Mouse (Mus musculus): Measurements from ENCODE around the gene Xk.
"Not testable (repeated sequence)": the region's sequence is repeated elsewhere in the genome, so short reads cannot be mapped to it uniquely, and the experiment has no call there.

The Xk gene

GRCm38 (mm10) chrX:9272460-9273361, at the start of gene Xk:
TSS of gene Xk (plus strand) at chrX:9272756.
- no peak for DNase-seq (ENCODE audit: extremely low spot score, low read depth, low spot score)

DNA sequence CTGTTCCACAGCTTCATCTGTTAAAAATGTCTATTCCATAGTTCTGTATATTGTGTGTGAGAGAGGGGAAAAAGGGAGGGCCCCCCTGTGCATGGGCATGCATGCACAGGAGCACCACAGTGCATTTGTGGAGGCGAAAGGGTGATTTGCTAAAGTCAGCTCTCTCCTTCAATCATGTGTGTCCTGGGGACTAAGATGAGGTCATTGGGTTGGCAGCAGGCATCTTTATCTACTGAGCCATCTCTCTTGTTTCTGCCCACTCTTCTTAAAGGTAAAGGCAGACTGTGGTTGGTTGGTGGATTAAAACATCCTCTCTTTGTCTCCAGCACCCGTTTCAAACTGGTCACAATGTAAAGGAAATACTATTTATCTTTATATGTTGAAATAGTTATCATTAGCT, 45.5 kb upstream of the Xk start:
- no peak for DNase-seq (ENCODE audit: extremely low spot score, low read depth, low spot score)

GRCm38 (mm10) chrX:9240737-9241591, 31.6 kb upstream of the Xk start:
- no peak for DNase-seq (ENCODE audit: extremely low spot score, low read depth, low spot score)

DNA sequence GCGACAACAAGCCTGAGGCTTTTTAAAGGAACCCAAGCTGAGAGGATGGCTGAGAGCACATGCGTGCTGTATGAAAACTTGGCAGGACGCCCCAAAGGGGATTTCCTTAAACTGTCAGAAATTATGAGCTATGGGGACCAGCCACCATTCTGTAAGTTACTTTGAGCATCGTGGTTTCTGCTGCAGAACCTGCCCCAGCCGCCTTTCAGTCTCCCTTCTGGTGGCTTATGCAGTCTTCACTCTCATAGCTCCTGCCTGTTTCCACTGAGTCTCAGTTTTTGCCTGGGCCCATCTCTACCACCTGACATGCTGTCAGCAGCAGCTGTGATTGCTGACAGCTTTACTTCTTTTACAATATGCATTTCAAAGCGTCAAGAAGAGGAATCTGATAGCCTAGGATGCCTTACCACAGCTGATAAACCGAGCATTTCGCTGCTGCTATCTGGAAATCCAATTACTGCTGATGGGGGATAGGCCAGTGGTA, 29.1 kb upstream of the Xk start:
- no peak for DNase-seq (ENCODE audit: extremely low spot score, low read depth, low spot score)

DNA sequence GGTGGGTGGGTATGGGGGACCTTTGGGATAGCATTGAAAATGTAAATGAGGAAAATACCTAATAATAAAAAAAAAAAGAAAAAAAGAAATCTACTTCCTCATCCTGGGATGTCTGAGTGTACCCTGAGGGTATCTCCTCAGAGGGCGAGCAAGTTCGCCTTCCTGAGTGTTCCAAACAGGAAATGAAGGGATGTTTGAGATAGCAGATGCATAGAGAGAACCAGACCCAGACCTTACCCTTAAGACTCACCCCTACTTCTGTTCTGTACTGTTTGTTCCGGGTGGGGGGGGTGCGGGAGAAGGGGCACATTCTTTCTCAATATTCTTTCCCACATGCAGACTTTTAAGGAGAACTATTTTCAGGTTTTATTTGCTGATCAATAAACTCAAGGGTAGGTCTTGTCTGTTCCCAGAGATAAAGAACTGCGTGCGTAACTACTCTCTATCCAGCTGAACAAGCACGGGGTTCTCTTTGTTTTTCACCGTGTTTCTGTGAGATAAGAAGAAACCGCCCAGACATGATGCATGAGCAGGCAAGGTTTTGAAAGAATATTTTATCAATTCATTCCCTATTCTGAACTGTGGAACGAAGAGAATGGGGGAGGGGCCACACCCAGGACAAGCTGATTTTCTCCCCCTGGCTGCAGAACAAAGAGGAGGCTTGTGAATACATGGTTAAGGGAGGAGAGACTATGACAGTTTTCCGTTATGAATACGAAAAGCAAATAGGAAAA, 27.8 kb upstream of the Xk start:
- DNase-seq (ENCODE audit: extremely low spot score, low read depth, low spot score), result no peak

- DNase-seq (ENCODE audit: extremely low spot score, low read depth, low spot score), result no peak
These were observed 23.6 kb upstream of the Xk start for GRCm38 (mm10) chrX:9248911-9249310.

- DNase-seq (ENCODE audit: extremely low spot score, low read depth, low spot score), result no peak
These were observed 18.6 kb upstream of the Xk start for GRCm38 (mm10) chrX:9253990-9254389.

DNA sequence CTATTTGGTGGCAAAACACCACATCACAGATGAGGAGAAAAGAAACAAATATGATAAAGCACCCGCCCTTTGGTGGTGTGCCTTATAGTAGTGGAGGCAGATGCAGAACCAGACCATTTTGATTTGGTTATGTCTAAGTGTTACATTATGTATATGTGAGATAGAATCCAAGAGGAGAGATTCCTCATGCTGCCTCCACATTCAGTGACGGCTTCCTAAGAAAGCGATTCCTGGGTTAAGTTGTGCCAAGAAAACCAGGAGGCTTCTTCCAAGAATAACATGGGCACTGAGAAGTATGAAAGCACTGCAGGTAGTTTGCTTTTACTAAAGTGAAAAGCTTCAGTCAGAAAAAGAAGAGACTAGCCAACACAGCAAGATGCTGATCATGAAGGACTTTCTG, 17.7 kb upstream of the Xk start:
- no peak for DNase-seq (ENCODE audit: extremely low spot score, low read depth, low spot score)

- DNase-seq (ENCODE audit: extremely low spot score, low read depth, low spot score), result no peak
These were observed 15.8 kb upstream of the Xk start, which contains the start of gene Gm14862 for GRCm38 (mm10) chrX:9256766-9257165. TSS of gene Gm14862 (minus strand) at chrX:9256899.

DNA sequence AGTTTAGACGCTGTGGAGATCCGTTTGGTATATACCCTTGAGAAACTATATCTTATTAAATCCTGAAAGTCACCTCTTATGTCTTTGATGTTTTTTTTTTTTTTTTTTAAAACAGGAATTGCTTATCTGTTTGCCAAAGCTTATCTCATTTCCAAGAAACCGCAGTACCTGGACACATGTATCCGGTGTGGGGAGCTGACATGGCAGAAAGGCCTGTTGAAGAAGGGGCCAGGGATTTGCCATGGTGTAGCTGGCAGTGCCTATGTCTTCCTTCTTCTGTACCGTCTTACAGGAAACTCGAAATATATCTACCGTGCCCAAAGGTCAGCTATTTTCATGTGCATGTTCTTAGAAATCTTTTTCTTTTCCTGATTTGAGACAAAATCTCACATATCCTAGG, 14.7 kb upstream of the Xk start:
- DNase-seq (ENCODE audit: extremely low spot score, low read depth, low spot score), result no peak

DNA sequence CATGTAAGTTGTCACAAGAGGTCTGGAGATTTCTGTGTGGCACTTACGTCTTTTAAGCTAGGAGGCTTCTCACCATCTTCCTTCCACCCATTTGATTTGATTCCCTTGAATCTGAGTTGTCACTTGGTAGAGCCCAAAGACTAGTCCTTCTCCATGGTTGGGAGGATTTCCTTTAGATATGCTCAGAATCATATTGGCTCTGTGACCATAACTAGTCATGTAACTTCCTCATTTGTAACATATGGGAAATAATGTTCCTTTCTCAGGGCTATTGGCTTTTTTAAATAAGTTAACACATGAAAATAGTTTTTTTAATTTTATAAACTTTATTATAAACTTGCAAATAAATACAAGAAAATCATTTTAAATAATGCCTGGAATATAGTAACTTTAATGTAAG, 13.3 kb upstream of the Xk start:
- no peak for DNase-seq (ENCODE audit: extremely low spot score, low read depth, low spot score)

DNA sequence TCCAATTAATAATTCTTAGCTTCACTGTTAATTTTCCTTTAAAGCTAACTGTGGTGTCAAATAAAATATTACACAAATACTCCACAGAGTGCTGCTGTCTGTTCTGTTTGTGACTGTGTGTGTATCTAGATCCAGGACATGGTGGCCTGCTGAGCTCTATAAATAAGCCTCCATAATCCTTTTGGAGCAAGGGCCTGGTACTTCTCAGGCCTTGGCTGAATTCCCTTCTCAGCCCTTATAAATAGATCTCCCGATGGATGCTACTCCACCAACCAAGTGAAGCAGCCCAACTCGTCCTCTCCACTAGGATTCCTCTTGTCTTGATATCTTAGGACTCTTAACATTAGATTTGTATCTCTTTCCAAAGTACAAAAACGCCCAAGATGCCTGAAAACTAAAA, 1.4 kb upstream of the Xk start:
- DNase-seq (ENCODE audit: extremely low spot score, low read depth, low spot score), result no peak

DNA sequence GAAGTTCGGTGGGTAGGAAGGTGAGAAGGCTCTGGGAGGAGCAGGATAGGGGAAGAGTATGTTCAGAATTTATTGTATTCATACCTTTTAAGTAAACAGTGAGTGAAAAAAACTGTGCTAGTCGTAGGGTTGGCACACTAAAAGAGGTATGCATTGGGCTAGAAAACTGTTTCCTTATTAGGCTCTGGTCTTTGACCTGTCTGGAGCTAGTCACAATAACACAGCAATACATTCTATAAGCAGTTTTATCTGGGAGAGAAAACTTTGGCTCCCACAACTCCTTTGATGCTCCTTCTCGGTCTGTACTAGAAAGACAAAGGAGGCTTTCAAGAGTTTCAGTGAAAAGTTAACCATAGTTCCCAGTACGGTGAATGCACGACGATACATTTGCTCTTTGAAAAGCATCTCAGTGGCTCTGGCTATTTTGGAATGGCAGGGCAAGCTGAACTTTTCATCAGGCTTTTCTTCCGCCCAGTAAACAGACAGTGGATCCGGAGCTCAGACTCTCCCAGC, 553 bp upstream of the Xk start:
- DNase-seq (ENCODE audit: extremely low spot score, low read depth, low spot score), result no peak

DNA sequence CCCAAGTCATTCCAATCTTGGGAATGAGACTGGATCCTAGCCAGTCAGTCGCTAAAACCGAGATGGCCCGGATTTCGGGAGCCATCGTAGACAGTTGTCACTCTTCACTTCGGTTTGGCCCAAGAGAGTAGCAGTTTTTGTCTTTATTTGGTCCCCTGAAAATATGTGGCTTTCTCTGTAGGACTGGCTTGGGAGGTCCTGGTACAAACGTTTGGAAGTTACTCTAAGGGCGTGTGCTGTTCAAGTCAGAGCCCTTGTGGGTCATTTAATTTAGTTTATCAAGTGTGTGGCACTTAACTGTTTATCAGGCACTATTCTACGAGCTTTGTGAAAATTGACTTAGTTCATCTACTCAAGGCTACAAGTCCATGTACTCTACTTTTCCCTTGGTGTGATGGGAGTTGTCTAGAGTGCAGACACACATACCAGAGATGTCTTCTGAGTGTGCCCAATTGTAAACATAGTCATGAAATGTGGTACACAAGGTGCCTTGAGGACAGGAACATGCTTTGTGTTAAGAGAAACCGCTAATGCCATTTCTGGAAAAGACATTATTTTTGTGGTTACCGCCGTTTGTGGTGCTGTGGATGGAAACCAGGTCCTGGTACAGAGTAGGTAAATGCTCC, 934 bp downstream of the Xk start:
- no peak for DNase-seq (ENCODE audit: extremely low spot score, low read depth, low spot score)

GRCm38 (mm10) chrX:9274321-9274720, 1.8 kb downstream of the Xk start:
- no peak for DNase-seq (ENCODE audit: extremely low spot score, low read depth, low spot score)

- not testable (repeated sequence) for DNase-seq (ENCODE audit: extremely low spot score, low read depth, low spot score)
These were observed 10.9 kb downstream of the Xk start, which contains the start of gene H2al1m for GRCm38 (mm10) chrX:9283464-9283863. TSS of gene H2al1m (plus strand) at chrX:9283764.

DNA sequence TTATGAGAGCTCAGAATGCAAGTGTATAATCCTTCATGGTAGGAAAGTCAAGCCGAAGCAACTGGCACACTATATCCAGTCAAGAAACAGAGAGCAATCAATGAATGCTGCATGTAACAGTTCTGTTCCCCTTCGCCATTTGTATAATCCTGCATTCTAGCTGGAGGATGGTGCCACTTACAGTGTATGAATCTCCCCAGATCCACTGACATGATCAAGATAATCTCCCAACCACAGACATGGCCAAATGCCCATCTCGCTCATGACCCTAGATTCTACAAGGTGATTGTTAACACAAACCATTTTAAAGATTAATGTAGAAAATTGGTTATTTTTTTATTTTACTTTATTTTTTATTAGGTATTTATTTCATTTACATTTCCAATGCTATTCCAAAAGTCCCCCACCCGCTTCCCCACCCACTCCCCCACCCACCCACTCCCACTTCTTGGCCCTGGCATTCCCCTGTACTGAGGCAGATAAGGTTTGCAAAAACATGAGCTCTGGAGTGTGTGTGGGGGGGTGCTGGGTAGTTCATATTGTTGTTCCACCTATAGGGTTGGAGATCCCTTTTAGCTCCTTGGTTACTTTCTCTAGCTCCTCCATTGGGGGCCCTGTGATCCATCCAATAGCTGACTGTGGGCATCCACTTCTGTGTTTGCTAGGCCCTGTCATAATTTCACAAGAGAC, 20.7 kb downstream of the Xk start:
- DNase-seq (ENCODE audit: extremely low spot score, low read depth, low spot score), result not testable (repeated sequence)

- no peak for DNase-seq (ENCODE audit: extremely low spot score, low read depth, low spot score)
These were observed 25.9 kb downstream of the Xk start for GRCm38 (mm10) chrX:9298413-9298864.

GRCm38 (mm10) chrX:9302791-9303190, 30.2 kb downstream of the Xk start:
- DNase-seq (ENCODE audit: extremely low spot score, low read depth, low spot score), result no peak

DNA sequence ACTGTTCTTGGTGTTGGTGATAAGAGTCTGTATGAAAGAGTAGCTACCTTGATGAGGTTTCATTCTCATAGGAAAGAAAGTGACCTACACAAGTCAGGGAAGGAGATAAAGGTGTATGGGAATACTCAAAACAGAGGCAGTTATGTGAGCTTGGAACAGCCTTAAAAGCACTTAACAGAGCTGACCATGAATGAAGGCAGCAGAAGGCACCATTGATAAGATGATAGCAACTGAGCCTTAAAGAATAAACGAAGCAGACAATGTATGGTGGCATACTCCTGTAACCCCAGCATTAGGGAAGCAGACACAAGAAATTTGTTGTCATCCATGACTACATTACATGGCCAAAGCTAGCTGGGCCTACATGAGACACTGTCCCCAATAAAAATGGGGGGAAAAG, 30.9 kb downstream of the Xk start:
- DNase-seq (ENCODE audit: extremely low spot score, low read depth, low spot score), result no peak

Measured in hindlimb bud, embryonic 11.5 days (tissue).